Mouse (Mus musculus): ENCODE measurements at regions not wholly inside any gene's neighbourhood (a gene's known extent, or its start where the extent isn't known, plus 50 kb on each side); places are given as distances from the start of the nearest gene placed in this dataset.

DNA sequence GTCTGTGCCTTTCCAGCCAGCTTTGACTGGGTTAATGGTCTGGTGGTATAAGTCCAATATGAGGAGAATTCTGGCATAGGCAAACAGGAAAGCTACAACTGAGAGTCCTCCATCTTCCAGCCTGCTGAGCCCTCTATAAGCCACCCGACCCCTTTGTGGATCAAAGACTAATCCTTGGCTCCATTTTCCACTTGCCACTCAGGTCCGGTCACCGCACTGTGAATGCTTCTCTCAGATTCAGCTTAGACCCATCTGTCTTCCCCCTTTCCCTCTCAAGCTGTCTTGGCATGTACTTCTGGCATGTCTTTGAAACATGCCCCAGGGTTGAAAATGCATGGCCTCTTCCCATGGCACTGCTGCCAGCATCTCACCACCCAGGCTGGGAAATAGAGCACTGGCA, 2206.6 kb upstream of the Lrrc6 start:
- TF ChIP-seq ZNF384 (IDR thresholded peaks at IDR 0.05; ENCODE audit: low read depth, low read length) (no peak), CHD2 (IDR thresholded peaks at IDR 0.05; ENCODE audit: low read depth, low read length) (no peak), HCFC1 (IDR thresholded peaks at IDR 0.05; ENCODE audit: borderline replicate concordance, insufficient read depth, low read length) (no peak), ZC3H11A (IDR thresholded peaks at IDR 0.05; ENCODE audit: borderline replicate concordance, low read depth, low read length) (no peak)
